Mouse (Mus musculus): Measurements from ENCODE around the gene Ska3. TPM values are rescaled to one million over a fixed set of nuclear protein-coding genes. Genes with fewer than 3 reads are reported as not detected.

The Ska3 gene
- total RNA-seq, 2 experiments from 2014 or later, result 4.8 to 4.9 TPM

- DNase-seq (ENCODE audit: low spot score in 2 of 2), result peak; percentile 89 to 96
Measured at GRCm38 (mm10) chr14:57797991-57798931, 27.7 kb downstream of the Ska3 start, which contains the start of gene Sap18. Gene Sap18, plus strand, starts transcription at chr14:57798180.

GRCm38 (mm10) chr14:57797551-57797950 is 28.4 kb downstream of the Ska3 start:
- DNase-seq (ENCODE audit: low spot score in 2 of 2), result no peak

- no peak for DNase-seq (ENCODE audit: low spot score in 2 of 2)
Measured at GRCm38 (mm10) chr14:57791171-57791570, 34.8 kb downstream of the Ska3 start.

GRCm38 (mm10) chr14:57789759-57790158 is 36.2 kb downstream of the Ska3 start:
- no peak for DNase-seq (ENCODE audit: low spot score in 2 of 2)

GRCm38 (mm10) chr14:57789311-57789710 is 36.7 kb downstream of the Ska3 start:
- no peak for DNase-seq (ENCODE audit: low spot score in 2 of 2)

GRCm38 (mm10) chr14:57787406-57787805 is 38.6 kb downstream of the Ska3 start:
- DNase-seq (ENCODE audit: low spot score in 2 of 2), result no peak

GRCm38 (mm10) chr14:57772157-57772815 is 53.7 kb downstream of the Ska3 start:
- no peak for DNase-seq (ENCODE audit: low spot score in 2 of 2)

- DNase-seq (ENCODE audit: low spot score in 2 of 2), result no peak
Measured at GRCm38 (mm10) chr14:57769102-57769501, 56.9 kb downstream of the Ska3 start.

- no peak for DNase-seq (ENCODE audit: low spot score in 2 of 2)
Measured at GRCm38 (mm10) chr14:57760447-57761412, 65.3 kb downstream of the Ska3 start.

- no peak for DNase-seq (ENCODE audit: low spot score in 2 of 2)
Measured at GRCm38 (mm10) chr14:57758237-57758636, 67.7 kb downstream of the Ska3 start, which contains the start of gene Lats2. Gene Lats2, minus strand, starts transcription at chr14:57758388.

Small RNA genes within 50 kb of the gene (microRNA-seq; reads per million reads assigned to microRNA genes)
- not detected for gene Mir3077

Other genes starting within 250 kb of the Ska3 start
- 10 to 100 TPM; 21.6 to 21.7 TPM for gene Xpo4, start 160.8 kb downstream of the Ska3 start, total RNA-seq (2021)
- gene Gm49361, start 80.1 kb downstream of the Ska3 start, total RNA-seq (2021), result 1 to 10 TPM in 1 of 2 experiments, not detected in 1; 1.9 TPM
- gene Lats2, start 67.8 kb downstream of the Ska3 start, total RNA-seq (2021), result 10 to 100 TPM; 37.1 to 39.2 TPM
- 10 to 100 TPM; 55.1 to 58.3 TPM for gene Sap18, start 28.0 kb downstream of the Ska3 start, total RNA-seq (2021)
- 10 to 100 TPM; 68.5 to 73.3 TPM for gene Mrpl57, start within 50 bp of the Ska3 start, total RNA-seq (2021)
- 10 to 100 TPM; 27.2 to 28.2 TPM for gene Zdhhc20, start 64.1 kb upstream of the Ska3 start, total RNA-seq (2021)
- gene Micu2, start 173.1 kb upstream of the Ska3 start, total RNA-seq (2021), result 10 to 100 TPM; 73.4 to 80.4 TPM
- 1 to 10 TPM; 4.6 to 5.0 TPM for gene Fgf9, start 244.4 kb upstream of the Ska3 start, total RNA-seq (2021)